Mouse (Mus musculus) mesoderm, embryonic 11.5 days (tissue): ENCODE measurements around the gene Eif4g3.

ENCODE experiments used
- DNase-seq: peaks from one replicate; pipeline ENCODE4 v3.0.0-alpha.2; 2012; ENCODE audit warnings: low read depth, low spot score

Gene Eif4g3

DNA sequence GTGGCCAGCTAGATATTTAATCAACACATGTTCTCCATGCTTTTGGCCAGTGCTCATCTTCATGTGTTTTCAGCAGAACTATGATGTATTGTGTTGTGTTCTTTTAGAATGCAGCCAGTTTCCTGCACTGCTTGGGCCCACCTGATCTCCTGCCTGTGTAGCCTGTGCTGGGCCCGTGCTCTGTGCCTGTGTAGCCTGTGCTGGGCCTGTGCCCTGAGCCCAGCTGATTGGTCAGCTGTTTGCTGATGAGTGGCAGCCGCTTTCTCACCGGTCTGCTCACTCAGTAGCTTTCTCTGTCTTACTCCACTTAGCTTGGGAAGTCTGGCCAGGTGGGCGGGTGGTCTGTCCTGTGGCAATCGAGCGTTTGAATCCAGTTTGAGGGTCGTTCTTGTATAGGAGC, 107.6 kb downstream of the Eif4g3 start:
- DNase-seq, result no peak

DNA sequence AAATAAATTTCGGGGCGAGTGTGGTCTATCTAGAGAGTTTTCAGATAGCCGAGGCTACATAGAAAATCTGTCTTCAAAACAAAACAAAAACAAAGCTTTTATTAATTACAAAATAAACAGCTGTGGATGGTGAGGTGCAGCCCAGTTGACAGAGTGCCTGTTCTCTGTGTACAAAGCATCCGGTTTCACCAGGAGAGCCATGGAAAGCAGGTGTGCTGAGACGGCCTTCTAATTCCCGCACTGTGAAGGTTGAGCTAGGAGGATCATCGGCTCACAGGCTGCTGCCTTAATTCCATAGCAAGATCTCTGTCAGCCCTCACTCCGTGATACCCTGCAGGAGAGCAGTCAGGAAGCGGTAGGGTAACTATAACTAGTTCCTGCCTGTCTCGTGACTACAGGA, 109.0 kb downstream of the Eif4g3 start:
- DNase-seq, result no peak

DNA sequence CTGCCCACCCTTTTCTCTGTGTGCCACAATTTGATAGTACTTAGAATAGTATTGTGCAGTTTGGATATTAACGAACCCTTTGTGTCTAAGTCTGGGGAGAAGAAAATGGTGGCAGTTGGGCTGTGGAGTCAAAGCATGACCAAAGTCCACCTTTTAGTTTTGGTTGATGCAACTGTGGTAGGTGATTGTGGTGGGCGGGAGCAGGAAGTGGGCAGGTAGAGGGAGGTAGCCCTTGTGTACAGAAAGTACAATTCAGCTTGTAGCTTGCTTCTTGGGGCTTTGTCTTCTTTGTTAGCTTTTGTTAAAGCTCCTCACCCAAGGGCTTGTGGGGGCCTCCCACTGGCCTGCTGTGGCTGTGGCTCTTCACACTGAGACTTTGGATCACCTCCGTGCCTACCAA, 109.6 kb downstream of the Eif4g3 start:
- DNase-seq, result no peak

DNA sequence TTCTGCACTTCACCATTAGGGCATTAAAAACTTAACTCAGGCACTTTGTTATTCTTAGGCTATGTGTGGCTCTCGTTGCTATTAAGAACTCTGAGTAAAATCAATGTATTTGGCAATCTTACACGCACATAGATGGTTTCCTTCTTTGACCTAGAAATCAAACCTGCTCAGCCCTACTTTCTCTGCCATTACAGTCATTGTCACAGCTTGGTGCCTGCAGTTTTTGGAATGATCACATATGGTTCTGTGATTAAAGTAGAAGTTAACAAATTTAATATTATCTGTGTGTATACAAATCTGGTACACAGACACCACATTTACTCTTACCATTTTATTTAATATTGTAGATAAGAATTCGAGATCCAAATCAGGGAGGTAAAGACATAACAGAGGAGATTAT, 112.1 kb downstream of the Eif4g3 start:
- DNase-seq, result no peak

DNA sequence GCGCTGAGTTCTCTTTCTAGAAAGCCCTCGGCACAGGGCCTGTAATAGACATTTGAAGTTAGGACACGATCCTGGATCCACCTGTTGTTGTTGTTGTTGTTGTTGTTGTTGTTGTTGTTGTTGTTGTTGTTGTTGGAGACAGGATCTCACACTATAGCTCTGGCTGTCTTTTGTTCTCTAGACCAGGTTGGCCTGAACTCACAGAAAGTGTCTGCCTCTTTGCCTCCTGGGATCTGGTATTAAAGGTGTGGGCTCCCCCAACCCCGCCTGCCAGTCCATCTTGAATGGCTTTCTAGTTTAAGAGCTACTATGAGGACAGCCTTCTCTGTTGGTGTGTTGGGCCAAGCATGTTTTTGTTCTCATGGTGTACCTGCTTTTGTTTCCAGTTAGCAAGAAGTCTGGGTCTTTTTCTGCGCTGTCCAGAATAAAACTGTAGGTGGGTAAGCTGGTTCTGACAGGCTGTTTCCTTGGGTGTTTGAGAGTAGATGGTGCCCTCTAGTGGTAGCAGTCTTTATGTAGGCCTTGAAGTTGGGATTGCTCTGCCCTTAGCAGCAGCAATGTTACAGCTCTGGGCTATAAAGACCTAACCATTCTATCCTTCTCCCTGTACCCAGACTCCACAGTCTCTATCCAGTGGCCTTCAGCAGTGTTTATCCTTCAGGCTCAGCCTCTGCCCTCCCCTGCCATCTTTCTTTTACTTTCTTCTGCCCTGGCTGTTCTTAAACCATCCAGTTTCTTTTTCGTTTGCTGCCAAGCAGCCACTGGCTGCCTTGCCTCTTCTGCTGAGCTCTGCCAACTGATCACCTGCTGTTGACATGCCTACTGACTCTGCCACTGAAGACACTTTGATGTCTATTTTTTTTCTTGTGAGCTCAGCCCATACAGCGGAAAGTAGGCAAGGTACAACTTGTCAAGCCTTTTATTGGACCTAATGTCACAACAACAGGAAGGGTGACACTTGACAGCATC, 114.9 kb downstream of the Eif4g3 start:
- peak; percentile 83 for DNase-seq

DNA sequence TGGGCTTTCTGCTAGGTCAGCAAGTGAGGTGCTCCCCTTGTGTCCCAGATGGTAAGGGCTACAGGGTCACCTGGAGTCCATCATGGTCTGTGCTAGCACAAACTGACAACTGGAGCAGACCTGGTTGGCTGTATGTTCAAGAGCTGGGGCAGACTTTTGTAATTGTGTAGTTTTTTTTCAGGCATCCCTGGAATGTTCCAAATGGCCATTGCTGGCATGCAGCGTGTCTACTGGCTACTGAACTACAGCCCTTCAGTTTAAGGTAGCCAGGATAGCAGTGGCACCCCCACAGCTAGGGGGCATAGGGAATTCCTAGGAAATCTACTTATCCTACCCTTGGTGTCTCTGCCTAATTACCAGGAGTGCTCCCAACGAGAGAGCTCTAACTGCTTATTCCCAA, 115.7 kb downstream of the Eif4g3 start:
- DNase-seq, result no peak

DNA sequence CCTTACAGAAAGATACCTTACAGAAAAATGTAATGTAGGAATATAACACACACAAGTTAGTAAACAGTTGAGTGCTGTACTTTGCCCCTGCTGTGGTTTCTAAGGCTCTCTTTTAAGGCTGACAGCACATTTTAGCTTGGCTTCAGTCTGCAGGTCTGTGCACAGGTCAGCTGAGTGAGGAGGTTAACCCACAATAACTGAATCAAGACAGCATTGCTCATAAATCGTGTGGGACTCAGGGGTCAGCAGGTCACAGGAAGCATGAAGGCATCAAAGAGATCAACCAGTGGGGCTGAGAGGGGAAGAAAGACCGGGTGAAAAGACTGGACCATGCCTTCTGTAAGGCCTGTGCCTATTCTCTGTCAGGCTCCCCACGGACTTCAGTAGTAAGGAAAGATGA, 116.5 kb downstream of the Eif4g3 start:
- peak; percentile 35 for DNase-seq

DNA sequence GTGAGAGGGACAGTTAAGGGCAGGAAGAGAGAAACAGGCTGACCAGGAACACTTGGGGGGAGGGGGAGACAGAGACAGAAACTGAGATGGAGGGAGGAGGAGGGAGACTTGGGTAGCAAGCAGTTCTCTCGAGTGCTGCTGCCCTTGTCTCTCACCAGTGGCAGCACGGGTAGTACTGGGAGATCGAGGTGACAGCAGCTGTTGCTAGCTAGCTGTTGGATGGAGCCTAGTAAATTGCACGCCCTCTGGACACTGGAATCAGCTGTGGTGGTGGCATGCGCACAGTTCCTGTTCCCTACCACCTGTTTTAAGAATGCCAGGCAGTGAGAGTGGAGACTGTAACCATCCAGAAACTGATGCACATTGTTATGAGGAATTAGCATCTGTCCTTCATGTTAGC, 119.0 kb downstream of the Eif4g3 start:
- no peak for DNase-seq

DNA sequence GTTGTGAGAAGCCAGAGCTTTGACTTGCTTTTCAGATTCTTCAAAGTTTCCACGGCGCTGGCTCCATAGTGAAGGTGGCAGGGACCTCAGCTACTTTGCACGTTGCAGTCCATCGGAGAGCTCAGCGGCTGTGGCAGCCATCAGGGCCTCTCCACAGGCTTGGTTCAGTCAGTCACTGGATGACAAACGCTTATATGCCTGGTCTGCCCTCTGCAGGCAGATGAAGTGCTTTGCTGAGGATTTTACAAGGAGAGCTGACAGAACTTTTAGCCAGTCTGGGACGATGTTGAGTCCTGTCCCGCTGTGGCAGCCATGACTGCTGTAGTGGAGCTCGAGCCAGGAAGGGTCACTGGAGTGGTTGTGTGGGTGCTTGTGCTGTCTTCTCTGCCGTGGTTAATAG, 126.9 kb downstream of the Eif4g3 start:
- DNase-seq, result peak; percentile 15

DNA sequence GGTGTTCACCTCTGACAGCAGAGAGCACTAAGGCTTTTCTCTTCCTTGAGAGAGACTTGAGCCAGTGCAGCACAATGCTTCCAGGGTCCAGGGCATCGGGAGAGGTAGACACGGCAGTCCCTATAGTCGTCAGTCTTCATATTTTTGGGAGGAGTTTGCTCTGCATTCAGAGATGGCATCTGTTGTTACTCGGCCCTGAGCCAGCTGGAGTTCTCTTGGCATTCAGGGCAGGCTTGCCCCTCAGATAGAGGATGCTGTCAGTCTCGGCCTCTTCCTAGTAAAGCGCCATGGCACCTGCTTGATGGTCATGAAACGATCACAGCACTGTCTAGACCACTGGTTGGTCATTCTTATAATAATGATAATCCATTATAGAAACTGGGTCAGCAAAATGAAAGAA, 131.2 kb downstream of the Eif4g3 start:
- no peak for DNase-seq

DNA sequence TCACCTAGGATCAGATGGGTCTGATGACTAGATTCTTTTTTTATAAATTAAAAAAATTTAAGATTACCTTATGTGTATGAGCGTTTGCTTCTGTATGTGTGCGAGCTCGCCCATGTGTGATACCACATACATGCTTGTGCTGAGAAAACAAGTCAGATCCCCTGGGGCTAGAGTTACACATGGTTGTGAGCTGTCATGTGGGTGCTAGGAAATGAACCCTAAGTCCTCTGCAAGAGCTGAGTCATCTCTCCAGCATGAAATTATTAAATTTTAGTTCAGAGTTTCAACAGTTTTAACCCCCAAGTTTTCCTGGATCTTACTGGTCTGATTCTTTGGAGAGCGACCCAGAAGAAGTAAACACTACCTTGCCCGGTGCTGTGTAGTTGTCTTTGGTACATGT, 134.5 kb downstream of the Eif4g3 start:
- DNase-seq, result no peak

DNA sequence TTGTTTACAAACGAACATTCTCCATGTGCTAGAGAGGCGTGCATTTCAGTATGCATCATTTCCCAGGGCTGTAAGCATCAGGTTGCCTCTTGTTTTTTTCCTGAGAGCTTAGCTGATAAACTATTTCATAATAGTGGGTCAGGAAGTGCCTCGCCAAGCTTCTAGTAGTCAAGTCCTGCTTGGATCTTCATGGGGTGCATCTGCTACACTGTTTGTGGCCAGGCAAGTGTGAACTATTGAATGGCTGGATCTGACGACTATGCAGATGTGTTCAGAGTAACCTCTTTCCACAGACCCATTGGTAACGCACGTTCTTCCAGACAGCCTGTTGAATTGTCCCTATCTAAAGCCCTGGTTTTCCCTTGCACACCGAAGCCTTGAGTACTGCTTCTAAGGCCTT, 135.0 kb downstream of the Eif4g3 start:
- DNase-seq, result no peak

DNA sequence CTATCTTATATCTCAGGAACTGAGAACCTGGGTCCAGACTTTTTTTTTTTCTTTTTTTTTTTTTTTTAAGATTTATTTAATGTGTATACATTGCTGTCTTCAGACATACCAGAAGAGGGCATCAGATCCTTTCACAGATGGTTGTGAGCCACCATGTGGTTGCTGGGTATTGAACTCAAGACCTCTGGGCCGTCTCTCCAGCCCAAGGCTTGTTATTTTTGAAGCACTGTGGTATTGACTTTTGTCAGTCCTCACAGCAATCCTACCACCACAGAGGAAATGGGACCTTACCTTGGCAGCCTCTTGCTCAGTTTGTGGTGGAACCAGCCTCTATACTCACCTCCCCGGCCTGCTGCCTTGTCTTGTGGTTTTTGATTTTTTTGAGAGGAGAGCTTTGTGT, 137.3 kb downstream of the Eif4g3 start:
- DNase-seq, result no peak

DNA sequence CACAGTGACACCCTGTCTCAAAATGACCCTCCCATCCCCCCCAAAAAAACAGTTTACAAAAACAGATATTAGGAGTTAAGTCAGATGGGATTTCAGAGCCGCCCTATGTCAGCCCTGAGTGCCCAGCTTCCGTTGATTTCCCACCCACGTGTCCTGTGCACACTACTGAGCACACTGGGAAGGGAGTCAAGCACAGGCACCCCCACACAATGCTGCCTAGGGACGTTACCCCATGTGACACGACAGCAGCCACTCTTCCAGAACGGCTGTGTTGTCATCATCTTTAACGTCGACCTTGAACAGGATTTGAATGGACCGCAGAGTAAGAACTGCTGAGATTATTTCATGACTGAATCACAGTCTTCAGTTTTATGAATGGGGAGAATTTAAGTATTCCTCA, 138.4 kb downstream of the Eif4g3 start:
- DNase-seq, result no peak

DNA sequence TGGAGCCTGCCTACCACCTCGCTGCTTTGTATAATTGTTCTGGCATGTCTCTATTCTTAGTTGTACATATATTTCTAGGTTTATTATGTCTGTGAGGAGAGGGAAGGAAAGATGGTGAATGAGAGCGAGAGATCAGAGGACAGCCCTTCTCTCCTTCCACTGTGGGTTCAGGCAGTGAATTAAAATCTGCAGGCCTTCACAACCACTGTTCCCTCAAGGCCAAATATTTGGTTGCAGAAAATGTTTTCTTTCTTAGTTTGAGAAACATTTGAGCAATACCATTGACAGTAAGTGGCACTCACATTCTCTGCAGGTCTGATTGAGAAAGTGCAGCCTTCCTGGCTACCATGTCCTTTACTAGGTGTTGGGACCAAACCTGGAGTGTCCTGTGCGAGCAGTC, 138.9 kb downstream of the Eif4g3 start:
- DNase-seq, result no peak

DNA sequence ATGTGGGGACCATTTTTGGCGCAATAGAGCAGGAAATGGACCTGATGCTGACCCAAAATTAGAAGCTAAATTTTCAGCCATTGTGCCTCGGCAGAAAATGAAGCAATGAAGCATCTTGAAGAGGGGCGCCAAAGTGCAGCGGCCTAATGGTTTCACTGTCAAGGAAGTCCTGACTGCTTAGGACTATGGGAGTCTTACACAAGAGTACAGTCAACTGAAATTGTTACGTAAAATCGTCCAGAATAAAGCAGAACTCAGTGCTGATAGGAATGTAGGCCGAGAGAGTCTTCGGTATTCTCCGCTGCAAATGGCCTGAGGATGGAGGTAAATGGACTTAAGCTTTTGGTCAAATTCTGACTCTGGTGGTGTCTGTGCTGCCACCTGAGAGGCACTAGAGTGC, 140.5 kb downstream of the Eif4g3 start:
- no peak for DNase-seq

DNA sequence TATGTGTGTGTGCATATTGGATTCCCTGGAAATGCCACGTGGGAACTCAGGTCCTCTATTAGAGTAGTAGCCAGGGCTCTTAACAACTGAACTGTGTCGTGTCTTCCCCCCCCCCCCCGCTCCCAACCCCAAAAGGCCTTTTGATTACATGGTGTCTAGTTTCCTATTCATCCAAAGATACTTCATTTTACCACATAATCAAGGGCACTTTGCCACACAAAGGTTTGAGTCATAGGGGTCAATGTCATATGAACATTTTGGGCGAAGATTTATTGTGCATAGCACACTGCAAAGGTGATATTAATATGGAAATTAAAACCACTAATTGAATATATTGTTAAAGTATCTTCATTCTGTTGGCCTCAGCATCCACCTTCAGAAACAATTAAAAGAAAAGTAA, 144.5 kb downstream of the Eif4g3 start:
- no peak for DNase-seq

DNA sequence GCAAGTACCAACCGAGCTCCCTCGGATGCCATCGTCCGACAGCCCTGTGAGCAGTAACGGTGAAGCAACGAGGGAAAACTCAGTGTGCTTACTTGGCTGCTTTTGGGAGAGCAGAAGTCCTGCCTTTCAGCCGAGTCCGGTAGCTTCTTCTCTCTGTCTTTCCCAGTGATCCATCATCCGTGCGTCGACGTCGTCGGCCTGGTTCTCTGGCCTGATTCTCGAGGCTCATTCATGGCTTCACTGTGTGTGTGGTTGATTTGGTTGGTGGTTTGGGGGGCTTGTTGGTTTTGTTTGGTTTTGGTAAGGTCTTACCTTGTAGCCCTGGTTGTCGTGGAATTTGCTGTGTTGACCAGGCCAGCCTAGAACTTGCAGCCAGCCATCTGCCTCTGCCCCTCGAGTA, 145.0 kb downstream of the Eif4g3 start:
- no peak for DNase-seq

DNA sequence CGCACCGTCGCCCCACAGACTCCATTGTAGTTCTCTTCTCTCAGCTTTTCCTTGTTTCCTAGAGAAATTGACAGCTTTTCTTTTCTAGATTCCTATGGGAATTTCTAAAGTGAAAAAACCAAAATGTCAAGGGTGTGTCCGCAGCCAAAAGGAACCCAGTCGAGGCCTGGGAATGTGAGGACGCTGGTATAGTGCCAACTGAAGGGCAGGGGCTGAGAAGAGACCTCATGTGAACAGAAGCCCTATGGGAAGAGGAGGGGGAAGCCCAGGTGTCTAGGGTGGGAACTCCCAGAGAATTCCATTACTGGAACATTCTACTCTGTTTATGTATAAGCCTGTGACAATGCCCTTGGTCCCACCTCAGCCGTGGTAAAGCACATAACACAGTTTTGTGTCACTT, 145.4 kb downstream of the Eif4g3 start:
- no peak for DNase-seq

DNA sequence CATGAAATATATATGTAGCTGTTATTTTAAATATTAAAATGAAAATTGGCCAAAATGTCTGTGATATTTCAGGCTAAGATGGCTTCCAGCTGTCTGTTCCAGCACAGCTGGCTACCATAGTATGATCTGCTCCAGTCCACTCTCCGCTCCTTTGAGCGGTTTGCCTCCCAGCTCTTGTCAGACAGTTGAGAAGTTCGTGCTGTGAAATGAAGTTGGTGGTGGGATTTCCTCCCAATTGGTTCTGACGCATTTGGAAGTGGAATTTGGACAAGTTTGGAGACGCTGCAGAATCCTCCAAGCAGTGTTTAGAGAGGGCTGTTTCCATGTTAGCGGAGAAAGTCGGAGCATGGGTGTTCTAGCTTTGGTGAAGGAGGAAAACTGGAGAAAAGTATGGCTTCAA, 148.5 kb downstream of the Eif4g3 start:
- no peak for DNase-seq

DNA sequence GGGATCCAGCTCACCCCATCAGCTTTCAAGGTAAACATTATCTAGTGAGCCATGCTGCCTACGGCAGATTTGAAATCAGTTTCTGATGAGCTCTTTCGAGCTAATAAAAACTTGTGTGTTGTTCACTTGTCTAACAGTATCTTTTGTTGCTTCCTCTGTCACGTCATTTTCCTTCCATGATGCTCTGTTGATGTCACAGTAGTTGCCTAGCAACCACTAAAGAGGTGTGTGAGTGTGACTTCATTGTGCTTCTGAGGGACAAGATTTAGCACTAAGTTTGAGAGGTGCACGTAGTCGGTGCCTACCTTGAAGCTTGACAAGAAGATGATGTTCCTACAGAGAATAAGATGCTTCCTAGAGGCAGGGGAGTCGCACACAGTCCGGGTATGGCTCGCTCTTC, 154.4 kb downstream of the Eif4g3 start:
- no peak for DNase-seq

DNA sequence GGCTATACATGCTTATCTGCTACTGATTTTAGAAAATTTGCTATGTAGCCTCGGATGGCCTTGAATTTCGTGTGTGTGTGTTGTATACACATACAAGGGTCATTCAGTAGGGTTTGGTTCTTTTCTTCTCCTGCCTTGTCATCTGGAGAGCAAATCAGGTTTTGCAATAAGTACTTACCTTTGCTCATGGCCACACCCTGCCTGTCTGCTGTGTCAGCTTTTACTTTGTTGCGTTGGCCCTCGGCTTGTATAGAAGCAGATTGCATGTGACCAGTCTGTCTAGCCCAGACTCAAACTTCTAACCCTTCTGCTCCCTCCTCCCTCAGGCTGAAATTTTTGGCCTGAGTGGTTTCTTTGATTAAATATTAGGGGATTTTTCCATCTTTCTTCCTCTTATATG, 157.2 kb downstream of the Eif4g3 start:
- no peak for DNase-seq

DNA sequence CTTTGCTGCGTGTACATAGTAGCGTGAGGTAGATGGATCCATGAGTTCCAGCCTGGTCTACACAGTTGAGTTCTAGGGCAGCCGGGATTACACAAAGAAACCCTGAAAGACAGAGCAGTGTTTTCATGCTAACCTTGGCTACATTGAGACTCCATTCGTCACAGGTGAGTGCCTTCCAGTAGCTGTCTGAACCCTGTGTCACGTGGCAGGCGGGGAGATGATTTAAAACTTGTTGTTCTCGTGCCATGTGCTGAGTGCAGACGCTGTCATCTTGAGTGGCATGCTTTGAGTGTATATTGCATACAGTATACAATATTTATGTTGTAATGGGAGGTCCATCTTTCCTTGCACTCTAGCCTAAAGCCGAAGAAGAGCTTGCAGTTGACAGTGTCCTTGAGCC, 158.4 kb downstream of the Eif4g3 start:
- no peak for DNase-seq

DNA sequence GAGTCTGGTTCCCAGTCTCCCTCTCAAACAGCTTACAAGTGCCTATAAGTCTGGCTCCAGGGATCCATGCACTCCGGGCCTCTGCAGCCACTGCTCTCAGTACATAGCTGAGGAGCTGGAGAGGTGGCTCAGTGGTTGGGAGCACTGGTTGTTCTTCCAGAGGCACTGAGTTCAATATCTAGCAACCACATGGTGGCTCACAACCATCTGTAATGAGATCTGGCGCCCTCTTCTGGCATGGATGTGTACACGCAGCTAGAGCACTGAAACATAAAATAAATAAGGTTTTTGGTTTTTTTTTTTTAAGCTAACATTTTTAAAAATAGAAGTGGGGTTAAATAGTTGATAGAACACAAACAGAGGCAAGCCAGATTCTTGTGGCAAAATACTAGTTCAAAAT, 161.2 kb downstream of the Eif4g3 start:
- DNase-seq, result peak; percentile 30
